Mouse (Mus musculus): ENCODE results near the gene Nsa2.

- no peak for TF ChIP-seq CTCF (IDR thresholded peaks at IDR 0.05; ENCODE audit: extremely low read depth, insufficient read depth, low read length)
- TF ChIP-seq POLR2A (IDR thresholded peaks at IDR 0.05; ENCODE audit: extremely low read depth, insufficient read depth, low read length): no peak
These were observed 41.2 kb upstream of the Nsa2 start for GRCm38 (mm10) chr13:97178943-97179342.

All from cortical plate, adult 2 months (tissue).